In genomic region chr6:83414601-83415355, GRCm38 (mm10) we compare ENCODE assay signal across 19 mouse cellular contexts. TPM values are rescaled to one million over a fixed set of nuclear protein-coding genes. Genes with fewer than 3 reads are reported as not detected.
DNase-seq lines count a peak whose midpoint lies in the region; ATAC-seq and TF ChIP-seq lines count a peak whose summit lies in the region.
"Had no signal": no experiment of that assay in that cellular context is flagged by ENCODE, and none has a peak within 500 bp of the region (broad histone marks: within the 10 kb centered on the region; RNA-seq: fewer than 3 reads in every experiment).

No protein-coding gene starts in this region.

- no peak for TF ChIP-seq CTCF in kidney, adult 2 months (conservative IDR thresholded peaks at IDR 0.05; ENCODE audit: insufficient read depth, insufficient read length, low read depth, low read length)
- TF ChIP-seq CTCF in intestine, postnatal 0 days (IDR thresholded peaks at IDR 0.05; ENCODE audit: low read depth), result no peak

- no peaks in the 10 kb centered on the region for H3K36me3 ChIP-seq in kidney, embryonic 16.5 days (ENCODE audit: insufficient read depth, low read length)
- no peaks in the 10 kb centered on the region for H3K36me3 ChIP-seq in kidney, adult 2 months (ENCODE audit: control insufficient read depth, insufficient read depth, low read length)
- H3K36me3 ChIP-seq in intestine, postnatal 0 days (ENCODE audit: control insufficient read depth, insufficient read depth), result no peaks in the 10 kb centered on the region; the same call in 1 of the 2 replicates
- 0 out of 2 replicates have a peak, but pooled peaks cover 3% of the 10 kb centered on the region for H3K36me3 ChIP-seq in forebrain, embryonic 14.5 days (ENCODE audit: control insufficient read depth, insufficient read depth, low read length)
- H3K36me3 ChIP-seq: forebrain, embryonic 15.5 days; heart, embryonic 15.5 days had no signal

- no peak overlapping the region for H3K4me3 ChIP-seq in kidney, embryonic 16.5 days (ENCODE audit: low read length)
- no peak overlapping the region for H3K4me3 ChIP-seq in kidney, adult 2 months (ENCODE audit: insufficient read depth, low read depth, low read length)
- no peak overlapping the region for H3K4me3 ChIP-seq in intestine, postnatal 0 days (ENCODE audit: low read depth, low read length)
- H3K4me3 ChIP-seq in forebrain, embryonic 14.5 days (ENCODE audit: low read depth, low read length), result no peak overlapping the region
- H3K4me3 ChIP-seq: erythroblast, embryonic 14.5 days; forebrain, embryonic 15.5 days; heart, embryonic 15.5 days had no signal

- peaks cover 66% of the 10 kb centered on the region for H3K4me1 ChIP-seq in kidney, embryonic 16.5 days (ENCODE audit: insufficient read depth, low read length)
- H3K4me1 ChIP-seq in kidney, adult 2 months (ENCODE audit: control insufficient read depth, insufficient read depth, low read length), result peaks cover 32% of the 10 kb centered on the region
- peaks cover 32% of the 10 kb centered on the region for H3K4me1 ChIP-seq in intestine, postnatal 0 days (replicated peaks; ENCODE audit: control insufficient read depth, insufficient read depth, low read length)
- H3K4me1 ChIP-seq in forebrain, embryonic 14.5 days (ENCODE audit: control insufficient read depth, insufficient read depth, low read length), result peaks cover 48% of the 10 kb centered on the region

- ATAC-seq in kidney, embryonic 16.5 days (ENCODE audit: low FRiP score, low TSS enrichment), result no peak
- no peak for ATAC-seq in intestine, postnatal 0 days
- ATAC-seq in forebrain, embryonic 14.5 days, result no peak
- ATAC-seq: forebrain, embryonic 15.5 days; liver, postnatal 0 days had no signal

- H3K27ac ChIP-seq in kidney, embryonic 16.5 days (ENCODE audit: low read length), result 0 out of 2 replicates have a peak overlapping the region, but pooled peaks have one; percentile 4
- no peak overlapping the region for H3K27ac ChIP-seq in kidney, adult 2 months (ENCODE audit: insufficient read depth, low read depth, low read length)
- peak overlapping the region; percentile 16; the same call in 1 of the 2 replicates for H3K27ac ChIP-seq in intestine, postnatal 0 days (ENCODE audit: low read depth, low read length)
- no peak overlapping the region for H3K27ac ChIP-seq in forebrain, embryonic 14.5 days (ENCODE audit: low read depth, low read length)
- H3K27ac ChIP-seq: forebrain, embryonic 15.5 days; heart, embryonic 15.5 days had no signal

- no peak overlapping the region for H3K9ac ChIP-seq in kidney, embryonic 16.5 days (replicated peaks; ENCODE audit: low read length)
- H3K9ac ChIP-seq in intestine, postnatal 0 days (ENCODE audit: low read depth, low read length), result no peak overlapping the region
- no peak overlapping the region for H3K9ac ChIP-seq in forebrain, embryonic 14.5 days (ENCODE audit: low read length)
- H3K9ac ChIP-seq: forebrain, embryonic 15.5 days; heart, embryonic 15.5 days; liver, postnatal 0 days had no signal

- no peaks in the 10 kb centered on the region for H3K9me3 ChIP-seq in kidney, embryonic 16.5 days (ENCODE audit: low read length)
- H3K9me3 ChIP-seq in intestine, postnatal 0 days (ENCODE audit: control insufficient read depth), result no peaks in the 10 kb centered on the region
- H3K9me3 ChIP-seq in forebrain, embryonic 14.5 days (replicated peaks; ENCODE audit: control insufficient read depth, low read length), result no peaks in the 10 kb centered on the region
- H3K9me3 ChIP-seq: forebrain, embryonic 15.5 days; heart, embryonic 15.5 days had no signal

- TF ChIP-seq POLR2A in kidney, adult 2 months (IDR thresholded peaks at IDR 0.05; ENCODE audit: low read depth, low read length), result no peak

- 82% methylated on average over 9 of the region's 9 CpGs for WGBS in kidney, embryonic 16.5 days
- WGBS in kidney, adult 2 months, result 85% methylated on average over 9 of the region's 9 CpGs
- 66% methylated on average over 9 of the region's 9 CpGs for WGBS in intestine, postnatal 0 days
- WGBS in forebrain, embryonic 14.5 days, result 86% methylated on average over 9 of the region's 9 CpGs

- no peaks in the 10 kb centered on the region for H3K27me3 ChIP-seq in kidney, embryonic 16.5 days (ENCODE audit: insufficient read depth, low read length)
- no peaks in the 10 kb centered on the region for H3K27me3 ChIP-seq in kidney, adult 2 months (replicated peaks; ENCODE audit: control insufficient read depth, insufficient read depth, low read length)
- H3K27me3 ChIP-seq in intestine, postnatal 0 days (replicated peaks; ENCODE audit: control insufficient read depth, insufficient read depth, low read length), result no peaks in the 10 kb centered on the region
- H3K27me3 ChIP-seq in forebrain, embryonic 14.5 days (replicated peaks; ENCODE audit: control insufficient read depth, insufficient read depth, low read length), result no peaks in the 10 kb centered on the region
- H3K27me3 ChIP-seq: forebrain, embryonic 15.5 days; heart, embryonic 15.5 days had no signal

- no peak overlapping the region for H3K4me2 ChIP-seq in kidney, embryonic 16.5 days (replicated peaks; ENCODE audit: low read depth, low read length)
- no peak overlapping the region for H3K4me2 ChIP-seq in intestine, postnatal 0 days (replicated peaks; ENCODE audit: low read depth)
- no peak overlapping the region for H3K4me2 ChIP-seq in forebrain, embryonic 14.5 days (ENCODE audit: low read length)
- H3K4me2 ChIP-seq: forebrain, embryonic 15.5 days; heart, embryonic 15.5 days had no signal

- no peak for DNase-seq in kidney, adult 2 months
- DNase-seq in thymus, postnatal 14 days, result peak; percentile 51
- no peak for DNase-seq in thymus, postnatal 36 days
- no peak for DNase-seq in embryo, embryonic 10.5 days (ENCODE audit: low spot score)
- no peak for DNase-seq in adrenal gland, postnatal 36 days
- DNase-seq in forebrain, embryonic 14.5 days (ENCODE audit: low spot score), result no peak
- DNase-seq: B cell, adult 2 months; cerebellum, postnatal 25 days; kidney, adult 18-20 months; kidney, postnatal 25 days; layer of hippocampus, adult 9-11 months; liver, postnatal 0 days; retina, postnatal 1 day; right cerebral cortex, postnatal 4 days had no signal

RNA-seq across cellular contexts. Expression of gene Tet3, which starts 44.1 kb away (rescaled TPM):
- 48.9 and 65.3 TPM in 2 replicates for polyA plus RNA-seq in kidney, embryonic 16.5 days (2015; fragmentation: Nextera tagmentation; extraction: Ambion mirVana)
- polyA plus RNA-seq in kidney, adult 2 months (2012; rRNA removed), result 7.1 and 8.0 TPM in 2 replicates
- 28.1 and 34.3 TPM in 2 replicates for polyA plus RNA-seq in intestine, postnatal 0 days (2015; fragmentation: Nextera tagmentation; extraction: Ambion mirVana)
- total RNA-seq in adrenal gland, postnatal 36 days (2021), result 10 to 100 TPM; 25.2 to 38.5 TPM
- 34.9 and 49.5 TPM in 2 replicates for polyA plus RNA-seq in forebrain, embryonic 14.5 days (2014; fragmentation: Nextera tagmentation; extraction: Ambion mirVana)

Comparison
In these comparisons a context has a peak if more than half of its experiments do, and no peak if none do; other contexts are left out.
1. H3K27ac ChIP-seq: peak in kidney, embryonic 16.5 days (single experiment) and intestine, postnatal 0 days (single experiment); none in kidney, adult 2 months (single experiment) and forebrain, embryonic 14.5 days (single experiment).